Mouse (Mus musculus) stomach, postnatal 0 days (tissue): Measurements from ENCODE around the gene Cacng6. TPM values are rescaled to one million over a fixed set of nuclear protein-coding genes. Genes with fewer than 3 reads are reported as not detected.
A peak's percentile ranks its signal among the peaks of the same experiment; 100 is the strongest.

ENCODE experiments used
- ATAC-seq: fragments of 200-750 bp; cut with Nextera tagmentation; 2 replicates; pipeline ENCODE4 v1.8.0; 2017; ENCODE audit not compliant: low FRiP score, low TSS enrichment
- DNase-seq: peaks from one replicate; pipeline ENCODE4 v3.0.0-alpha.2; 2016; ENCODE audit warnings: low spot score
- H3K27ac ChIP-seq: fragments of 300-500 bp; sonication (generic); replicated peaks from 2 replicates; pipeline ENCODE4 v1.5.1; 2014; ENCODE audit warnings: mild to moderate bottlenecking, control low read depth
- H3K27me3 ChIP-seq: fragments of 300-500 bp; sonication (generic); 2 replicates; pipeline ENCODE4 v1.6.1; 2014; ENCODE audit warnings: low read length; ENCODE audit not compliant: control insufficient read depth, insufficient read depth
- H3K36me3 ChIP-seq: fragments of 300-500 bp; sonication (generic); 2 replicates; pipeline ENCODE4 v1.6.1; 2014; ENCODE audit warnings: low read length, mixed read lengths; ENCODE audit not compliant: control insufficient read depth, insufficient read depth
- H3K4me1 ChIP-seq: fragments of 300-500 bp; sonication (generic); replicated peaks from 2 replicates; pipeline ENCODE4 v1.6.1; 2014; ENCODE audit warnings: antibody characterized with exemption; ENCODE audit not compliant: control insufficient read depth, insufficient read depth
- H3K4me2 ChIP-seq: fragments of 300-500 bp; sonication (generic); replicated peaks from 2 replicates; pipeline ENCODE4 v1.6.1; 2014; ENCODE audit warnings: low read depth, mild to moderate bottlenecking, control low read depth, moderate library complexity
- H3K4me3 ChIP-seq: fragments of 300-500 bp; sonication (generic); 2 replicates; pipeline ENCODE4 v1.5.1; 2014; ENCODE audit warnings: low read depth, low read length, control low read depth
- H3K9ac ChIP-seq: fragments of 300-500 bp; sonication (generic); 2 replicates; pipeline ENCODE4 v1.6.1; 2014; ENCODE audit warnings: mild to moderate bottlenecking, low read length, control low read depth, mixed read lengths
- H3K9me3 ChIP-seq: fragments of 300-500 bp; sonication (generic); 2 replicates; pipeline ENCODE4 v1.6.1; 2016; ENCODE audit warnings: low read length; ENCODE audit not compliant: control insufficient read depth
- CTCF ChIP-seq: IDR thresholded peaks from 2 replicates; pipeline ENCODE4 v1.5.1; 2016; ENCODE audit warnings: antibody characterized with exemption, low read depth, mild to moderate bottlenecking, moderate library complexity
- EP300 ChIP-seq: optimal IDR thresholded peaks from 2 replicates; pipeline ENCODE3; 2016; ENCODE audit warnings: antibody characterized with exemption
- WGBS: fragments of 180-500 bp; shearing (Covaris S2); extraction: QIAGEN DNeasy Blood & Tissue Kit; methylation state at CpG from one replicate; pipeline ENCODE4 v1.1.7; 2014; 5-methylcytosine and 5-hydroxymethylcytosine counted together
- microRNA-seq: library from miRNA; unstranded; fragments of <30 nt; microRNA quantifications from one replicate; pipeline ENCODE4, GENCODE M21; 2016
- polyA plus RNA-seq: library from polyadenylated mRNA; unstranded; fragments of >200 nt; fragmentation: Nextera tagmentation; extraction: Ambion mirVana; gene quantifications from 2 replicates; pipeline ENCODE4 v1.2.1, GENCODE M21; 2015

Gene Cacng6
- polyA plus RNA-seq, 1 experiment from 2014 or later, result 0.22 TPM

DNA sequence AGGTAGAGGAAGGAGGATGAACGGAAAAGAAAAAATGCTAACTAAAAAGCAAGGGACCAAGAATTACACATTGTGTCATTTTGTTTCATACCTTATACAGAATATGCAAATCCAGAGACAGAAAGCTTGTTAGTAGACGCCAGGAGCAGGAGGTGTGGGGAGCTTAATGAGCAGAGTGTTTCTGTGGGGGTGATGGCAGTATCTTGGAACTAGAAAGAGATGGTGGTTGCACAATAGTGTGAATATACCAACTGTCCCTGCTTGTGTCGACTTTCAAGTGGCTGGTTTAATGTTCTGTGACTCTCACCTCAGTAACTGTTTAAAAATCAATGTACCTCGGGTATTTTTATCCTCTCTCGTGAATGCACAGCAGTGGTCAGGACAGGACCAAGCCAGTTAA, 52.7 kb downstream of the Cacng6 start:
- no peak for TF ChIP-seq EP300
- no peak for TF ChIP-seq CTCF
- ATAC-seq (no peak), DNase-seq (no peak)
- no peak overlapping the region for H3K27ac ChIP-seq
- WGBS, result 72% methylated on average over 5 of the region's 5 CpGs
- H3K9me3 ChIP-seq, result no peaks in the 10 kb centered on the region
- H3K4me1 ChIP-seq, result no peaks in the 10 kb centered on the region
- no peak overlapping the region for H3K4me3 ChIP-seq
- H3K4me2 ChIP-seq, result no peak overlapping the region
- no peaks in the 10 kb centered on the region for H3K36me3 ChIP-seq
- H3K9ac ChIP-seq, result no peak overlapping the region
- H3K27me3 ChIP-seq, result no peaks in the 10 kb centered on the region

DNA sequence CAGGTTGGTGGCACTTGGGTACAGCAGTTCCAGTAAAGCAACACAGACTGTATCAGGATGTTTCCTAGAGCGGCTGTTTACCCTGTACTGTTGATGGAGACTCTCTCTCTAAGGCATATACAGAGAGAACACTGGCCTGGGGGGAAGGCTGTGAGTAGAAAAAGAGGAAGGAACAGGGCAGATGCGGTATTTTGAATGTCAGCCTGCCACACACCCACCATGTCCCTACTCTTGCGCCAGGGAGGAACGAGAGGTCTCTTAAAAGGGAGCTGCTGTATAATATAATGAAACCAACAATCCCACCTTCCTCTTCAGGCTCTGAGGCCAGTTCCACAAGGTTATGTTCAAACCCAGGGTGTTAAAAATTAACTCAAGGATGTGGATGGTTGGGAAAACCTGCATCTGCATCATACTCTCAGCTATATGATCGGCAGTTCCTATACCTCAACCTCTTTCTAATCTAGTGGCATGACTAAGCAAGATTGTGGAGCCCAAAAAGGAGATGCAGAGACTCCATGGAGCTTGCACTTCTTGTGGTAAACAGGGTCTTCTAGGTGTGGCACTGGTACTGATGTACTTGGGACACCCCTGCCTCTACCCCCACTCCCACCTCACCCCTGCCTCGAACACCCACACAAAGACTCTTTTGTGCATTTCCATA, 58.1 kb downstream of the Cacng6 start:
- H3K4me2 ChIP-seq, result no peak overlapping the region
- WGBS, result 84% methylated on average over 6 of the region's 6 CpGs

More for the DNA sequence above, 58.1 kb downstream of the Cacng6 start:
- H3K27me3 ChIP-seq, result no peaks in the 10 kb centered on the region
- no peak overlapping the region for H3K27ac ChIP-seq
- H3K9me3 ChIP-seq, result no peaks in the 10 kb centered on the region
- DNase-seq, result no peak
- no peak for ATAC-seq
- no peak overlapping the region for H3K9ac ChIP-seq
- no peak overlapping the region for H3K4me3 ChIP-seq
- TF ChIP-seq EP300 (no peak), CTCF (no peak)
- no peaks in the 10 kb centered on the region for H3K36me3 ChIP-seq
- H3K4me1 ChIP-seq, result no peaks in the 10 kb centered on the region

Small RNA genes within 50 kb of the gene (microRNA-seq; reads per million reads assigned to microRNA genes)
- 3.5 reads per million, percentile 3 among the genes with 10 or more reads in this experiment for gene Gm23450

Other genes with a start within 250 kb of the Cacng6 start
- 0.01 TPM in 1 of 2 replicates, not detected in the other for gene Nlrp12, start 174.5 kb upstream of the Cacng6 start, polyA plus RNA-seq
- 94.0 and 97.7 TPM in 2 replicates for gene Myadm, start 135.1 kb upstream of the Cacng6 start, polyA plus RNA-seq
- gene Prkcg, start 135.0 kb upstream of the Cacng6 start, polyA plus RNA-seq, result 0.13 and 0.24 TPM in 2 replicates
- gene Cacng7, start 91.2 kb upstream of the Cacng6 start, polyA plus RNA-seq, result 0.69 and 0.79 TPM in 2 replicates
- gene Cacng8, start 33.5 kb upstream of the Cacng6 start, polyA plus RNA-seq, result 0.29 and 0.35 TPM in 2 replicates
- 0.06 TPM in 1 of 2 replicates, not detected in the other for gene Tarm1, start 78.4 kb downstream of the Cacng6 start, polyA plus RNA-seq
- 0.06 and 0.17 TPM in 2 replicates for gene Oscar, start 192.0 kb downstream of the Cacng6 start, polyA plus RNA-seq
- gene Ndufa3, start 193.2 kb downstream of the Cacng6 start, polyA plus RNA-seq, result 491 and 535 TPM in 2 replicates
- 14.6 and 17.7 TPM in 2 replicates for gene Tfpt, start 205.7 kb downstream of the Cacng6 start, polyA plus RNA-seq
- 40.3 and 43.6 TPM in 2 replicates for gene Prpf31, start 205.8 kb downstream of the Cacng6 start, polyA plus RNA-seq
- 19.7 and 20.0 TPM in 2 replicates for gene Cnot3, start 221.1 kb downstream of the Cacng6 start, polyA plus RNA-seq
- gene Leng1, start 241.6 kb downstream of the Cacng6 start, polyA plus RNA-seq, result 10.6 and 11.7 TPM in 2 replicates